ENCODE assay signal across 20 mouse cellular contexts in genomic region chr15:97196644-97197043, GRCm38 (mm10). TPM values are rescaled to one million over a fixed set of nuclear protein-coding genes. Genes with fewer than 3 reads are reported as not detected.
DNase-seq lines count a peak whose midpoint lies in the region; ATAC-seq lines count a peak whose summit lies in the region.
"Had no signal": no experiment of that assay in that cellular context is flagged by ENCODE, and none has a peak within 500 bp of the region (broad histone marks: within the 10 kb centered on the region; RNA-seq: fewer than 3 reads in every experiment).

No protein-coding gene starts in this region.

- ATAC-seq in frontal cortex, adult (ENCODE audit: low TSS enrichment): peak; percentile 72; the same call in 1 of the 2 replicates
- ATAC-seq in megakaryocyte progenitor cell, adult 5-6 weeks (replicated peaks; ENCODE audit: poor library complexity): peak; percentile 39; the same call in 1 of the 2 replicates
- ATAC-seq: activated CD4-positive, CD25-positive, alpha-beta regulatory T cell, adult 4 months; CD4-positive, CD25-positive, alpha-beta regulatory T cell, adult 4 months; Patski had no signal

- DNase-seq in frontal cortex, postnatal 14 days (ENCODE audit: low spot score in 2 of 2): no peak
- peak; percentile 62 for DNase-seq in retina, postnatal 1 day
- no peak for DNase-seq in retina, embryonic 14.5 days (ENCODE audit: low spot score)
- DNase-seq in testis, postnatal 10 days (ENCODE audit: low spot score): no peak
- DNase-seq: adrenal gland, adult 2 months; adrenal gland, adult 8-10 months; adrenal gland, postnatal 10 days; adrenal gland, postnatal 14 days; adrenal gland, postnatal 25 days; adrenal gland, postnatal 36 days; B cell, adult 2 months; cerebellum, adult 11 months; cerebellum, adult 11-12 months; cerebellum, adult 18-20 months had no signal

RNA-seq across cellular contexts. Expression of gene Pced1b, which starts 50.3 kb away (rescaled TPM):
- 26.3 and 26.9 TPM in 2 replicates for total RNA-seq in megakaryocyte progenitor cell, adult 5-6 weeks (2015)
- 6.7 and 7.9 TPM in 2 replicates for total RNA-seq in megakaryocyte progenitor cell, adult 5-6 weeks (2017)

RNA-seq across cellular contexts. Expression of gene Amigo2, which starts 50.4 kb away (rescaled TPM):
- total RNA-seq in megakaryocyte progenitor cell, adult 5-6 weeks (2015): 0.34 and 1.9 TPM in 2 replicates
- total RNA-seq in megakaryocyte progenitor cell, adult 5-6 weeks (2017): 1.00 and 1.9 TPM in 2 replicates
- total RNA-seq: MEL had no signal
